Mouse (Mus musculus): ENCODE measurements around the gene Abhd6. TPM values are rescaled to one million over a fixed set of nuclear protein-coding genes. Genes with fewer than 3 reads are reported as not detected.
A peak's percentile ranks its signal among the peaks of the same experiment; 100 is the strongest.

Abhd6 gene
- 10 to 100 TPM; 61.4 to 61.8 TPM for total RNA-seq (2021)
- long read RNA-seq, experiment 1, transcript Abhd6-203 (8 exons, 1,958 nt) = minor isoform, 7 of 94 reads
- long read RNA-seq, experiment 1, transcript Abhd6-202 (9 exons, 2,226 nt) = major isoform, 66 of 94 reads
- long read RNA-seq, experiment 1, partial matches to known transcripts = 3 of 94 reads
- long read RNA-seq, experiment 1, other reads (novel, unspliced or antisense) = 15 of 94 reads
- long read RNA-seq, experiment 2, transcript Abhd6-203 (8 exons, 1,958 nt) = minor isoform, 9 of 147 reads
- long read RNA-seq, experiment 2, transcript Abhd6-202 (9 exons, 2,226 nt) = major isoform, 76 of 147 reads
- long read RNA-seq, experiment 2, partial matches to known transcripts = 57 of 147 reads
- long read RNA-seq, experiment 2, other reads (novel, unspliced or antisense) = 1 of 147 reads

DNA sequence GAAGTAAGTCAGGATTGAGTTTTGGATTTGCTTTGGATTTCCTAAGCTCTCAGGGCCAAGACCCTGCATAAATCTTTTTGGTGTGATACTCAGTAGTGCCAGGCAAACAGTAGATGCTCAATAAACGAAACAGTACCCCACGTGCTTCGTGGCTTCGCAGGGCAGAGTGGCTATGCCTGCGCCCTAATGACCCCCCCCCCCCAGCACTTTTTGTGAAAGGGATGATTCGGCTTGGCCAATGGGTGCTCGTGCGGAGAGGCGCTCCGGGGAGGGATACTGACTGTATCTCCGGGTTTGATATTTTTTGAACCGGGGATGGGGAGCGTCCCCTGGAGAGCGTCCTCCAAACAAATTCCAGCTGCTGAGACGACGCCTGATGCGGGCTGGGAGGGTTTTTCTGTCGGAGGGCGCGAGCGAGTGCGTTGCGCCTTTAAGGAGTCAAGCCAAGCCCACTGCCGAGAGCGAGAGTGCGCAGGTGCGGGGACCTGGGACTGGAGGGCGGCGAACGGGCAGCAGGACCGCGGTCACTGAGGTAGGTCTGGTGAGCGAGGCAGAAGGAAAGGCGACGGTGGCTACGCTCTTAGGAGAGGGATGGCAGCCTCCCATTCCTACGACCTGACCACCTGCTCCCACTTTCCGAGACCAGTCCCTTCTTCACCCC is at the start of gene Abhd6:
Gene Abhd6, plus strand, starts transcription at position 471 of the 661 bp plus-strand sequence.
- peak; percentile 83 to 84 for DNase-seq (ENCODE audit: low spot score in 2 of 2)

DNA sequence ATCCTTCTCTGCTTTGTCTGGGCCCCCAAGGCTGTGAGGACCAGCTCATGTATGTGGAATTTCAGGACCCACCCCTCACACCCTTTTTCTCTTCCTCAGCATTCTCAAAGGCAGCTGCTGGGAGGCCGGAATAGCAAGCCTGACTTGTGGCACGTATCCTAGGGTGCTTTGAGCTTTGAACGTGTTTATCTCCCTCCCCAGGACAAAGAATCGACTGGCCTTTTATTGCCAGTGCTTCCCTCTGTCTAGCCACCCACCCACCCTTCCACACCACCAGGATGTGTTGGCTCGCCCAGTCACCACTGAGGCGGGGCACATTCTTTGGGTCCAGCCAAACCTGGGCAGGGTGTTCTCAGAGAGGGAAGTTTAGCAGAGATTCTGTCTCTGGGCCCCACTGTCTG is 48.6 kb upstream of the Abhd6 start:
- no peak for DNase-seq (ENCODE audit: low spot score in 2 of 2)

DNA sequence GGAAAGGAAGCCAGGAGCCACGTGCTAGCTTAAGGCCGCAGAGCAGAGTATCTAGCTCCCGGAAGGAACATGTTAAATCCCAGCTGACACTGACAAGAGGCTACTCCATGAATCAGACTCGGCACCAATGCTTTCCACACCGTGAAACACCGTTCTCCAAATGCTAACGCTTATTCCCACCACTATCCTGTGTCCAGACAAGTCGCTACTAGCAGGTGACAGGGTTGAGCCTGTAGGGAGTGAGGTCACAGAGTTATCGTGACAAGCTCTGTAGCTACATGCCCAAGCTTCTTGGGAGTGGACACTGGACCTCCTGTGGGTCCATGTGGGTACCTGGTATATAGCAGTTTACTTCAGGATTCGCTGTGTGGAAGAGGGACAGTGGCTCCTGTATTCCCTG is 46.3 kb upstream of the Abhd6 start:
- no peak for DNase-seq (ENCODE audit: low spot score in 2 of 2)

DNA sequence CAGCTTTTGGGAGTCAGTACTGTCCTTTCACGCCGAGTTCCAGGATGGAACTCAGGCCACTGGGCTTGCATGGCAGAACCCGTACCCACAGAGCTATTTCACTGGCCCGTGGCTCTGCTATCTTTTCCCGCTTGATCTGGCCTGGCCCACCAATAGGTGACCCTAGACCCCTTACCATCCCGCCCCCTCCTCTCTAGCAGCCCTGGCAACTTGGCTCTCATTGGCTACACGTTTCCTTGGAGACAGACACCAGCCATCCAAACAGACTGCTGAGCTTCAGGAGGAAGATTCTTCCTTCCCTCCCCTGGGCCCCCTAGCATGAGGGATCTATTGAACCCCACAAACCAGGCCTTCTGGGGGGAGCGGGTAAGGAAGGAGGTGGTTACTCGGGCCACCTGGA is 45.7 kb upstream of the Abhd6 start, which contains the start of gene Gm45521:
Gene Gm45521, plus strand, starts transcription at position 240 of the 400 bp plus-strand sequence.
- DNase-seq (ENCODE audit: low spot score in 2 of 2) = no peak

DNA sequence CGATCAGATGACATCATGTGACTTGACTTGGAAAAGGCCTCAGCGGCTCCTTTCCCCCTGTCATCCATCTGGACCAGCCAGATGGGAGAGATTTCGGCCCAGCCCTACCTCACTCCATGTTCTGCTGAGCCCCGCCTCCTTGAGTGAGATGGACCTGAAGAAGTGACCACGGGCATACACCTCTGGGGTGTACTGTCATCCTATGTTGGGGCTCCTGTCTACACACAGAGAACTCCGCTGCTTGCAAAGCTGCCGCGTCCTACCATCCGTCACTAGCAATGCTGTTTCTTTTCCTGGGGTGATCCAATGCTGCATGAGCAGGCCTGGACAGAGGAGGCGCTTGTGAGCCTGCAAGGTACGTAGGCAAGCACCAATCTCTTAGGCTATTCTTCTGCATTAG is 42.1 kb upstream of the Abhd6 start:
- DNase-seq (ENCODE audit: low spot score in 2 of 2) = peak; percentile 41 to 45

DNA sequence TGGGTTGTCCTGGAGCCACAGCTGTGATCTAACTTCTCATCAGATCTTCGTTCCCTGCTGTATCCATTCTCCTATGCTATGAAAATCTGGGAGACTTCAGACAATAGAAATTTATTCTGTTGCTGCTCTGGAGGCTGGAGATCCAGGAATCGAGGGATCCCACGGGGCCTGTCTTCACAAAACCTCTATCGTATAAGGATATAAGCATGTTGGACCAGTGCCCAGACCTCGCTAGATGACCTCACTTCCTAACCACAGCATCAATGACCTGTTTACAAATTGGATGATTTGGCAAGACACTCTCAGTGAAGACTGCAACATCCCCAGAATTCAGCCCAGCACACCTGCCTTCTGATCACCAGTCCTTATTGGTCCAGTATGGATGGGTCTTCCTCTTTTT is 41.0 kb upstream of the Abhd6 start:
- no peak for DNase-seq (ENCODE audit: low spot score in 2 of 2)

DNA sequence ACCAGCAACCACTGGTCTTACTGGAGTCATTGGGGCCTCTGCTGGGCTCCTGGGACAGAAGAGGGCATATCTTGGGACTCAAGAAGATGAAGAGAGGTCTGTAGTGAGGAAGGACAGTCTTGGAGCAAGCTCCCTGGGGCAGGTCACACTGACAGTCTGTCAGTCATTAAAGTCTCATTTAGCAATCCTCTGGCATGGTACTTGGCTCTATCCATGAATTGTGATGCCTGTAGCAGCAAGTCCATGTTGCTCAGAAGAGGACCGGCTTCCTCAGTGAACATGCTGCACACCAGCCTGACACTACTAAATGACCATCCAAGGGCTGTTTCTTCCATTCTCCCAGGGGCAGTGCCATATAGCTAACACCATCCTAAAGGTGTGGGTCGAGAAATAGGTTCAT is 40.1 kb upstream of the Abhd6 start:
- DNase-seq (ENCODE audit: low spot score in 2 of 2) = no peak

DNA sequence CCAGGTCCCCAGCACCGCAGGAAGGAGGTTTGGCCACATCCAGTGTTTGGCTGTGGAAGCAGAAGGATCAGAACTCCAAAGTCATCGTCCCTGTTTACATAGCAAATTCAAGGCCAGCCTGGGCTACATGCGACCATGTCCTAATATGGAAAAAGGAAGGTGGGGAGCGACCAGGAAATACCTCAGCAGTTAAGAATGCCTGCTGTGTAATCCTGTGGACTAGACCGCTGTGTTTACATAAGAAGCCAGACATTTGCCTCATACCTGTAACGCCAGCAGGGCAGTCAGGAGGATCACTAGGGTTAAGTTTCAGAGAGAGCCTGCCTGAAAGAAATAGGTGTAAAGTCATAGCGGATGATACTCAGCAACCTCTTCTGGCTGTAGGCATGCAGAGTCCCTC is 39.5 kb upstream of the Abhd6 start:
- DNase-seq (ENCODE audit: low spot score in 2 of 2) = no peak

DNA sequence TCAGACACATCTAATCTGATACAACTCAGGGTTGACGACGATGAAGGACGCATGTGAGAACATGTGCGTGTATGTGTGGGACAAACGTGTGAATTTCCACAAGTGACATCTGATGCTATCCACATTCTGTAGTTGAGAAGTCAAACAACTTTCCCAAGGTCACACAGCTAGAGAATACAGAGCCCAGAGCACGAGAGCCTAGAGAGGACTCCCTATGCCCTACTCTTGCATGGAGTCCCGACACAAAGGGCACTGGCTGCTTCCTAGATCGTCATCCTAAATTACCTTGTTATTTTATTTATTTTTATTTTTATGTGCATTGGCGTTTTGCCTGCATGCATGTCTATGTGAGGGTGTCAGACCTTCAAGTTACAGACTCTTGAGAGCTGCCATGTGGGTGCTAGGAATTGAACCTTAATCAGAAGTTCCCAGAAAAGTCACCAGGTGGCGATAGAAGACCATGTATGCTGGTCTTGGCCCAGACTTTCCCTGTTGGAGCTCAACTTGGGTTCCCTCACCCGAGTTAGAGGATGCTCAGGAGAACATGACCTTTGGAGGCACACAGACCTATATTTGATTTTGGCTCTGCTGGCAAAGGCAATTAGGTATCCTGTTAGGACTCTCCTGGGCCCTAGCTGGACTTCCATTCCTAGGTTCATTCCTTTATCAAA is 38.3 kb upstream of the Abhd6 start:
- DNase-seq (ENCODE audit: low spot score in 2 of 2) = peak; percentile 63 to 83

DNA sequence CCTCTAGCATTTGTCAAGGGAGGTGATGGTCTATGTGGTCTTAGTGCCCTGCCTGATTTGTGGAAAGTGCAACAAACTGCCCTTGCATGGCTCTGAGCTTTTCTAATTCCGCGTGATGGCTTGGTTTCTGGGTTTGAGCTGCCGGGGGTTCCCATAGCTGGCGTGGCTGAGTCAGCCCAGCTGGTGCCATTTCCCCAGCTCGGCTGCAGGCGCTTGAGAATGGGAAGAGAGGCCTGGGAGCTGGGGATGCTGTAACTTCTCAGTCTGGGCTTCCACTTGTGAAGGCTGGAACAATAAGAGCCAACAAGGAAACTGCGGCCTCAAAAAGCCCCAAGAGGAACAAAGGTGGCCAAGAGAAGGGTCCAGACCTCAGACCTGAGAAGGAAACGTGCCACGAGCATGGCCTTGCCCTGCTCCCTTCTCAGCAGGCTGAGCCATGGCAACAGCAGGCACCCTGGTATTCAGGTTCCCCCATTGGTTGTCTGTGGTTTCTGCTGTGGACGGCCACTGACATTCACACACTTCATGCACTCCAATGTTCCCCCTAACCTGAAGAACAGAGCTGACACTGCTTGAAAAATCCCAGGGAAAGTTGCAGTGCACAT is 30.7 kb upstream of the Abhd6 start:
- DNase-seq (ENCODE audit: low spot score in 2 of 2) = peak; percentile 19 to 24

DNA sequence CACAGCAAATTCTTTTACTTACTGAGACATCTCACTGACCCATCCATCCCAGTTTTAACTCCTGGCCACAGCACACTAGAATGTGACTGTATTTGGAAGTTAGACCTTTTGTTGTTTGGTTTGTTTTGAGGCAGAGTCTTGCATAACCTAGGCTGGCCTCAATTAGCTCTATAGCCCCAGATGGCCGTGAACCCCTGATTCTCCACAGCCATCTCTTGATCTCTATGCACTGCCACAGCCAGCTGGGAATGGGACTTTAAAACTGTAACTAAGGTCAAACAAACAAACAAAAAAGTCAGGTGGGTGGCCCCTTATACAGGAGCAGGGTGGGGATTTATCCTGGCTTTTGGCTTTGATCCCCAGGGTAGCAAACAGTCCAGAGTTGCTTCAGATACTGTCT is 28.1 kb upstream of the Abhd6 start:
- no peak for DNase-seq (ENCODE audit: low spot score in 2 of 2)

DNA sequence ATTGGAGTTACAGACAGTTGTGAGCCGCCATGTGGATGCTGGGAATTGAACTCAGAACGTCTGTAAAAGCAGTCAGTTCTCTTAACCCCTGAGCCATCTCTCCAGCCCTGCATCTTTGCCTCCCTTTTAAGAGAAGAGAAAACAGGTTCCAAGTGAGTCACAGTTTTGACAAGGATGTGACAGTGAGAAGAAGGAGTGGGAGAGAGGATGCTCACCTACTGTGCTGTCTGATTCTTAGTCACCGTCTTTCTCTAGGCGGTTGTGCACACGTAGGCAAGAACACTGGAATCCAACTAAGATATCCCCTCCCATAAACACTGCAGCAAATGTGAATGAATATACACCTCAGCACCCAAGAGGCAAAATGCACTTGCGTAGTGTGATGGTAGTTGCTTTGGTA is 27.5 kb upstream of the Abhd6 start:
- no peak for DNase-seq (ENCODE audit: low spot score in 2 of 2)

DNA sequence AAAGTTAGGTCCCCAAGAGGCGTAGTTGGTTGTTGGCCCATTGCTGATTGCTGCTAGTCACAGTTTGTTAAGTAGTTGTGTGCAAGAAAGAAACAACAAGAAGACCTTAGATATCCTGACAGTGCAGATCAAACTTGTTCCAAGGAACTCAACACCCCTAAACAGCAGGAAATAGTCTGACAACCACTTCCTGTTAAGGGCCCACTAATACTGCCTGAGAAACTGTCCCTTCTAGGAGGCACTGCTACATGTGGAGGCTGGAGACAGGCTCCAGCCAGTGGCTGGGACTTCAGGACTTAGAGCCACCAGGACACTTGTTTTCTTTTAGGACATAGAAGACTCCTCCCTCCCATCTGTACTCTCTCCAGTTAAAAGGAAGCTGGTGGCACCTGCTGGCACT is 25.2 kb upstream of the Abhd6 start:
- DNase-seq (ENCODE audit: low spot score in 2 of 2) = no peak

DNA sequence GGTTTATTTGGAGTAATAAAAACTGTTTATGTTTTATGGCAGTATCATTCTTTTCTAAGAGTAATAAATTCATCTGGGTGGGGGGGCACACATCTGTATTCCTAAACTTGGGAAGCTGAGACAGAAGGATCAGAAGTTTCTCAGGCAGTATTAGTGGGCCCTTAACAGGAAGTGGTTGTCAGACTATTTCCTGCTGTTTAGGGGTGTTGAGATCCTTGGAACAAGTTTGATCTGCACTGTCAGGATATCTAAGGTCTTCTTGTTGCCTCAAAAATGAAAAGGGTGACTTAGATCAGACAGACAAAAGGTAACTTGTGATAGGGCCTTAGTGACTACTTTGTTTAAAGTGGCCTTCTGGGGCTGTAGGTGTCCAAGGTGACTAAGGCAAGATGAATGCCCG is 24.5 kb upstream of the Abhd6 start:
- DNase-seq (ENCODE audit: low spot score in 2 of 2) = no peak

DNA sequence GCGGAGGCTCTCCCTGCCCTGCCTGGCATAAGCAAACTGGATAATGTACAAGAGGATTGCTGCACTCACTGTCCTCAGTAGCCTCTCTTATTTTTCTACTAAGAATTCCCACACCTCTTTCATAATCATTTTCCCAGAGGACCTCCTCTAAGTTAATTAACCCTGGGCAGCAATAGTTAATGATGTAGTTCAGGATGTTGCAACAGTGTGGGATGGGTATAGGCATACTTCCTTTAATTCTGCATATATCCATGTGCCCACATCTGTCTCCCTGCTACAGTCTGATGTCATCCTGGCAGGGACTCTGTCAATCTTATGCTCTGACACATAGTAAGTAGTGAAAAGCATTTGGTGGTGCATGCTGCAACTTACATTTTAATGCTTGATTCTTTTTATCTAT is 21.5 kb upstream of the Abhd6 start:
- DNase-seq (ENCODE audit: low spot score in 2 of 2) = no peak

DNA sequence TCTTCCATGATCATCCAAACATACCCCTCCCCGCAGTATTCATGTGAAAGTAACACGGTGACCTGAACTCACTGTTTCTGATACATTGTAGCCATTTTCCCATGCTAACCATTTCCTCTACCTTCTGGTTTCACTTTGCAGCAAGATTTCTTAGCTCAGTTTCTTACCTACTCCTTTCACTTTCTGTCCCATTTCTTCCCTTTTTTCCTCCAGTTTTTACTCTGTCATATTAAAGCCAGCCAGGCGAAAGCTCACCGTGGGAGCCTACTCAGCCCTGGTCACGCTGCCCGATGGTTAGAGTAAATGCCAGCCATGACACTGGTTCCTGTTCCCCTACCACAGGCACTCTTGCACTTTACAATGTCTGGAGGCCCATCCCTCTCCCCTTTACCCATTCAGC is 15.8 kb upstream of the Abhd6 start:
- no peak for DNase-seq (ENCODE audit: low spot score in 2 of 2)

DNA sequence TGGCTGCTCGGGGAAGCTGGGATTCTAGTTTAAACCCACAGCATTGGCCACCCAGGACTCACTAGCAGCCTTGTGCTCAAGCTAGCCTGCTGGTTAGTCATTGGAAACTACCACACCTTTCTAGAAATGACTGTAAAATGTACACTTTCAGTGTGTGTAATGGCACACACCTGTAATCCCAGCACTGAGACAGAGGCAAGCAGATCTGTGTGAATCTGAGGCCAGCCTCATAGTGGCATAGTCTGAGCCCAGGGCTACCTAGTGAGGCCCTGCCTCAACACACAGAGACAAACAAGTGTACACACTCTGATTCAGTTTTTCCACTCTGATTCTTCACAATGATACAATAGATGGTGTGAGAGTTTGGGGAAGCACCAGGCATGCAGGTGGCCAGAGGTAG is 13.3 kb upstream of the Abhd6 start:
- DNase-seq (ENCODE audit: low spot score in 2 of 2) = no peak

DNA sequence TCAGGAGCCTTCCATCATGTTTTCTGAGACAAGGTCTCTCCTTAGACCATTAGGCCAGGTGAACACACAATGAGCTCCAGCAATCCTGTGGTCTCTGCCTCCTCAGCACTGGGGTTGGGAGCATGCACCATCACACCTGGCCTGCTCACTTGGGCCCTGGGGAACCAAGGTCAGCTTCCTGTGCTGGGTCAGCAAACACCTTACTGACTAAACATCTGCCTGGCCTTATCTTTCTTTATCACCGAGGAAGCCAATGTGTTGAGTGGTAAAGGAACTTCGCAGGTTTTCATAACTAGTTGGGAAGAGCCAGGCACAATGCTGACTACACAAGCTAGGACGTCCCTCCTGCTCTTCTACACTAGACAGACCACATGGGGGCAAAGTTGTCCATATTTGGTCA is 12.7 kb upstream of the Abhd6 start:
- no peak for DNase-seq (ENCODE audit: low spot score in 2 of 2)

DNA sequence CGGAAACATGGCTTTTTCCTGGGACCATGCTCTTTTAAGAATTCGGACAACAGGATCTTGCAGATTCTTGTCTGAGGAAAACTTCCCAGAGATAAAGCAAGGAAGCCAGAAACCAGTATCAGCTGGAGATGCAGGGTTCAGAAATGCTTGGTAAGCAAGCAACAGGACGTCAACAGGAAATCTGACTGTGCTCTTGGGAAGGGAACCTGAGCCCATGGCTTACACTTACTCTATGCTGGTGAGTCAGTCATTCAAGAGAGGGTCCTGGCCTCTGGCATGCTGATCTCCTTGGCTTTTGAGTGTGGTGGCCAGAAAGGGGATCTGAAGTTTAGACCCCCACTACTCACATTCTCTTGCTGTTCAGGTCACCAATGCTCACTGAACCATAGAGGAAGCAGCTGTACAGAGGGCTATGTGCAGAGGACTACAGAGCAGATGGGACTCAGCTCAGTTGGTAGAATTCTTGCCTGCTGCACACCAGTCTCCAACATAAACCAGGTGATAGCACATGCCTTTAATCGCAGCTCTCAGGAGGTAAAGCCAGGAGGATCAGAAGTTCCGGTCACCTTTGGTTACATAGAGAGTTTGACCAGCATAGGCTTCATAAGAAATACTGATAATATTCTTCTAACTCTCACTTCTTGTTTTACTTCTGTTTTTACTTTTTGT is 11.5 kb upstream of the Abhd6 start:
- DNase-seq (ENCODE audit: low spot score in 2 of 2) = no peak

DNA sequence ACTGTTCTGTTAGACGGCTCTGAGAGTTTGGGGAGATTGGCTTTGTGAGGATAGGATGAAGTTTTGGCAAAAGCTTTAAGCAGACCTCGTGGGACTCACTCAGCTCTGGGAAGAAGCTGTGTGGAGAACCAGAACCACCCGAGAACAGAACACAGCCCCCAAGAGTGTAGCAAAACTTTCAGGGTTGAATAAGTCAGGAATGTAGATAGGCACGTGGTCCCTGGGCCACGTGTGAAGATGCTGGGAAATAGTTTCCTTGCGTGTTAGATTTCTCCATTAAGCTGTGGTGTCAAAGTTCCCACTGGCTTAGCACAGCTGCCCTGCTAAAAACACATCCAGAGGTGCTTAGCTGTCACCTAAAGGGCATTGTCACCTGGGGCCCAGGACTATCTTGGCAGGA is 10.5 kb upstream of the Abhd6 start:
- DNase-seq (ENCODE audit: low spot score in 2 of 2) = no peak

DNA sequence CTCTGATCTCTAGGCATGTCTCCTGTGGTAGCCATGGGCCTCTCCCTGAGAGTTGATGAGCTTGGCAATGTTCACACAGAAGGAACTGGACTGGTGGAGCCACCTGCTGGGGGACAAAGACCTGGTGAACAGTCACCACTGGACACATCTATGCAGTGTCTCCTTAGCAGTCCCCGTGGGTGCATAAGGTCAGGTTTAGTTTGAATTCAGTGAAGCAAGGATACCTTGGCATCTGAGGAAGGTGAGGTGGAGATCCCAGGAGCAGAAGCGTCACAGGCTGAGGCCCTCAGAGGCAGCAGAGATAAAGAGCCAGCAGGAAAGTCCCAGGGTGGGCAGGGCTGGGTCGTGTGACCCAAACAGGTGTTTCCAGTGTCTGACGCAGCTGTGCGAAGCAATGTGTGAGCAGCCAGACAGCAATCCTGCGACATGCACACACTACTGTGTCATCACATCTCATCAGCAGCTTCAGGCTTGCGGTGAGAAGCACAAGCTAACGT is 8.4 kb upstream of the Abhd6 start, which contains the start of gene Dnase1l3:
Gene Dnase1l3, minus strand, starts transcription at position 303 of the 497 bp plus-strand sequence.
- DNase-seq (ENCODE audit: low spot score in 2 of 2) = no peak
